Mouse (Mus musculus) megakaryocyte, embryonic 14.5 days (primary cell): ENCODE results near the gene Agbl1.

Experiments used
- FLI1 ChIP-seq: IDR thresholded peaks from 2 replicates; pipeline ENCODE4 v1.6.1; 2012; ENCODE audit warnings: low read length, inconsistent platforms, mixed read lengths
- GATA1 ChIP-seq: IDR thresholded peaks from 3 replicates; pipeline ENCODE4 v1.6.1; 2012; ENCODE audit warnings: mixed read lengths, low read length, inconsistent platforms, borderline replicate concordance

DNA sequence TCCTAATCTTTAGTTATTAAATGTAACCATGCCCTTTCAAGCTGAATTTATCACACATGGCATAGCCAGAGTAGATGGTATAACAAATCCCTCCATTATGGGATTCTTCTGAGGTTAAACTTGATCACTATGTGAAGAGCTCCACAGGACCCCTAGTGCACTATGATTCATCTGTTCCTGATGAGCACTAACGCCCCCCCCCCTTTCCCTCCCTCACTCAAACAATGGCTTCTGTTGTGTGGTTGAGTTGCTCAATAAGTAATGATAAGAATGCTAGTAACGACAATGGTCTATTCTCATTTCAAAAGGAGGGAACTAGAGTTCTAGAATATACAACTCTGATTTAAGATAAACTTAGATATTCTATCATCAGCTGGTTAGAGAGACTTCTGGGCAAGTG, 560.4 kb downstream of the Agbl1 start:
- TF ChIP-seq GATA1 (no peak), FLI1 (no peak)
